Mouse (Mus musculus): ENCODE data around the gene Prss53.

GRCm38 (mm10) chr7:127929923-127930322 lies 39.2 kb upstream of the Prss53 start, which contains the start of gene Prss8:
- TF ChIP-seq E2F4 (IDR thresholded peaks at IDR 0.05; ENCODE audit: insufficient read depth) (no peak), POLR2A (IDR thresholded peaks at IDR 0.05; ENCODE audit: insufficient read length, low read depth) (no peak)
